Mouse (Mus musculus): ENCODE measurements at regions not wholly inside any gene's neighbourhood (a gene's known extent, or its start where the extent isn't known, plus 50 kb on each side); places are given as distances from the start of the nearest gene placed in this dataset.

- Histone ChIP-seq H3K9me3 (ENCODE audit: low read length) (no peaks in the 10 kb centered on the region), H3K4me3 (ENCODE audit: low read length) (no peak overlapping the region), H3K4me1 (ENCODE audit: insufficient read depth, low read length) (peaks cover 2% of the 10 kb centered on the region; the same call in 1 of the 2 replicates), H3K4me2 (replicated peaks; ENCODE audit: low read depth, low read length) (no peak overlapping the region), H3K27me3 (ENCODE audit: insufficient read depth, low read length) (no peaks in the 10 kb centered on the region), H3K27ac (ENCODE audit: low read length) (no peak overlapping the region), H3K9ac (replicated peaks; ENCODE audit: low read length) (no peak overlapping the region), H3K36me3 (ENCODE audit: insufficient read depth, low read length) (no peaks in the 10 kb centered on the region)
- WGBS, result 64% methylated on average over 7 of the region's 7 CpGs
- ATAC-seq (ENCODE audit: low FRiP score, low TSS enrichment), result no peak
Measured at GRCm38 (mm10) chr16:29983161-29983560, 81.0 kb upstream of the Hes1 start.

GRCm38 (mm10) chr16:29985126-29985931, 78.9 kb upstream of the Hes1 start:
- H3K4me3 ChIP-seq (ENCODE audit: low read length), result no peak overlapping the region
- no peak for ATAC-seq (ENCODE audit: low FRiP score, low TSS enrichment)

GRCm38 (mm10) chr16:29987595-29987994, 76.6 kb upstream of the Hes1 start:
- Histone ChIP-seq H3K4me2 (replicated peaks; ENCODE audit: low read depth, low read length) (no peak overlapping the region), H3K9ac (replicated peaks; ENCODE audit: low read length) (no peak overlapping the region), H3K27ac (ENCODE audit: low read length) (no peak overlapping the region), H3K4me3 (ENCODE audit: low read length) (no peak overlapping the region), H3K9me3 (ENCODE audit: low read length) (no peaks in the 10 kb centered on the region), H3K4me1 (ENCODE audit: insufficient read depth, low read length) (peaks cover 13% of the 10 kb centered on the region), H3K36me3 (ENCODE audit: insufficient read depth, low read length) (no peaks in the 10 kb centered on the region), H3K27me3 (ENCODE audit: insufficient read depth, low read length) (no peaks in the 10 kb centered on the region)
- ATAC-seq (ENCODE audit: low FRiP score, low TSS enrichment), result no peak
- 84% methylated on average over 4 of the region's 4 CpGs for WGBS

More at GRCm38 (mm10) chr16:29985126-29985931, 78.9 kb upstream of the Hes1 start:
- H3K4me1 ChIP-seq (ENCODE audit: insufficient read depth, low read length), result peaks cover 3% of the 10 kb centered on the region
- no peaks in the 10 kb centered on the region for H3K9me3 ChIP-seq (ENCODE audit: low read length)
- H3K27me3 ChIP-seq (ENCODE audit: insufficient read depth, low read length), result no peaks in the 10 kb centered on the region
- no peak overlapping the region for H3K9ac ChIP-seq (replicated peaks; ENCODE audit: low read length)
- H3K27ac ChIP-seq (ENCODE audit: low read length), result no peak overlapping the region
- WGBS, result 79% methylated on average over 11 of the region's 11 CpGs
- H3K36me3 ChIP-seq (ENCODE audit: insufficient read depth, low read length), result no peaks in the 10 kb centered on the region
- no peak overlapping the region for H3K4me2 ChIP-seq (replicated peaks; ENCODE audit: low read depth, low read length)

- no peaks in the 10 kb centered on the region for H3K9me3 ChIP-seq (ENCODE audit: low read length)
- H3K9ac ChIP-seq (replicated peaks; ENCODE audit: low read length), result no peak overlapping the region
- no peaks in the 10 kb centered on the region for H3K36me3 ChIP-seq (ENCODE audit: insufficient read depth, low read length)
- H3K4me2 ChIP-seq (replicated peaks; ENCODE audit: low read depth, low read length), result no peak overlapping the region
- WGBS, result 95% methylated on average over 6 of the region's 6 CpGs
- no peak overlapping the region for H3K4me3 ChIP-seq (ENCODE audit: low read length)
- H3K27ac ChIP-seq (ENCODE audit: low read length), result no peak overlapping the region
- H3K27me3 ChIP-seq (ENCODE audit: insufficient read depth, low read length), result no peaks in the 10 kb centered on the region
- ATAC-seq (ENCODE audit: low FRiP score, low TSS enrichment), result no peak
- H3K4me1 ChIP-seq (ENCODE audit: insufficient read depth, low read length), result peaks cover 13% of the 10 kb centered on the region
Measured at GRCm38 (mm10) chr16:29987999-29988398, 76.2 kb upstream of the Hes1 start.

- peaks cover 13% of the 10 kb centered on the region for H3K4me1 ChIP-seq (ENCODE audit: insufficient read depth, low read length)
- H3K27ac ChIP-seq (ENCODE audit: low read length), result no peak overlapping the region
- 40% methylated on average over 1 of the region's 1 CpGs for WGBS
- no peak overlapping the region for H3K4me3 ChIP-seq (ENCODE audit: low read length)
- H3K4me2 ChIP-seq (replicated peaks; ENCODE audit: low read depth, low read length), result no peak overlapping the region
- no peak overlapping the region for H3K9ac ChIP-seq (replicated peaks; ENCODE audit: low read length)
- no peaks in the 10 kb centered on the region for H3K9me3 ChIP-seq (ENCODE audit: low read length)
- H3K27me3 ChIP-seq (ENCODE audit: insufficient read depth, low read length), result no peaks in the 10 kb centered on the region
- H3K36me3 ChIP-seq (ENCODE audit: insufficient read depth, low read length), result no peaks in the 10 kb centered on the region
- ATAC-seq (ENCODE audit: low FRiP score, low TSS enrichment), result no peak
Measured at GRCm38 (mm10) chr16:29989308-29989707, 74.9 kb upstream of the Hes1 start.

- Histone ChIP-seq H3K9ac (replicated peaks; ENCODE audit: low read length) (no peak overlapping the region), H3K27me3 (ENCODE audit: insufficient read depth, low read length) (no peaks in the 10 kb centered on the region), H3K27ac (ENCODE audit: low read length) (no peak overlapping the region), H3K9me3 (ENCODE audit: low read length) (no peaks in the 10 kb centered on the region), H3K4me1 (ENCODE audit: insufficient read depth, low read length) (peaks cover 13% of the 10 kb centered on the region), H3K4me2 (replicated peaks; ENCODE audit: low read depth, low read length) (no peak overlapping the region), H3K4me3 (ENCODE audit: low read length) (no peak overlapping the region), H3K36me3 (ENCODE audit: insufficient read depth, low read length) (no peaks in the 10 kb centered on the region)
- 60% methylated on average over 3 of the region's 3 CpGs for WGBS
- ATAC-seq (ENCODE audit: low FRiP score, low TSS enrichment), result no peak
Measured at GRCm38 (mm10) chr16:29990393-29990792, 73.8 kb upstream of the Hes1 start.

GRCm38 (mm10) chr16:29990795-29991587, 73.2 kb upstream of the Hes1 start:
- H3K9ac ChIP-seq (replicated peaks; ENCODE audit: low read length), result no peak overlapping the region

GRCm38 (mm10) chr16:29991876-29992380, 72.3 kb upstream of the Hes1 start:
- Histone ChIP-seq H3K27ac (ENCODE audit: low read length) (no peak overlapping the region), H3K4me2 (replicated peaks; ENCODE audit: low read depth, low read length) (no peak overlapping the region), H3K4me1 (ENCODE audit: insufficient read depth, low read length) (peaks cover 26% of the 10 kb centered on the region), H3K36me3 (ENCODE audit: insufficient read depth, low read length) (no peaks in the 10 kb centered on the region), H3K4me3 (ENCODE audit: low read length) (no peak overlapping the region), H3K9me3 (ENCODE audit: low read length) (no peaks in the 10 kb centered on the region), H3K9ac (replicated peaks; ENCODE audit: low read length) (no peak overlapping the region), H3K27me3 (ENCODE audit: insufficient read depth, low read length) (no peaks in the 10 kb centered on the region)
- 52% methylated on average over 8 of the region's 8 CpGs for WGBS
- ATAC-seq (ENCODE audit: low FRiP score, low TSS enrichment), result no peak

More at GRCm38 (mm10) chr16:29990795-29991587, 73.2 kb upstream of the Hes1 start:
- Histone ChIP-seq H3K4me2 (replicated peaks; ENCODE audit: low read depth, low read length) (no peak overlapping the region), H3K27ac (ENCODE audit: low read length) (no peak overlapping the region), H3K36me3 (ENCODE audit: insufficient read depth, low read length) (no peaks in the 10 kb centered on the region), H3K27me3 (ENCODE audit: insufficient read depth, low read length) (no peaks in the 10 kb centered on the region), H3K4me3 (ENCODE audit: low read length) (no peak overlapping the region), H3K4me1 (ENCODE audit: insufficient read depth, low read length) (peaks cover 17% of the 10 kb centered on the region), H3K9me3 (ENCODE audit: low read length) (no peaks in the 10 kb centered on the region)
- ATAC-seq (ENCODE audit: low FRiP score, low TSS enrichment), result no peak
- WGBS, result 73% methylated on average over 9 of the region's 9 CpGs

GRCm38 (mm10) chr16:29993111-29993510, 71.1 kb upstream of the Hes1 start:
- Histone ChIP-seq H3K9me3 (ENCODE audit: low read length) (no peaks in the 10 kb centered on the region), H3K4me2 (replicated peaks; ENCODE audit: low read depth, low read length) (no peak overlapping the region), H3K36me3 (ENCODE audit: insufficient read depth, low read length) (no peaks in the 10 kb centered on the region), H3K27ac (ENCODE audit: low read length) (no peak overlapping the region), H3K9ac (replicated peaks; ENCODE audit: low read length) (no peak overlapping the region), H3K4me3 (ENCODE audit: low read length) (no peak overlapping the region), H3K27me3 (ENCODE audit: insufficient read depth, low read length) (no peaks in the 10 kb centered on the region), H3K4me1 (ENCODE audit: insufficient read depth, low read length) (peaks cover 29% of the 10 kb centered on the region)
- no peak for ATAC-seq (ENCODE audit: low FRiP score, low TSS enrichment)
- WGBS, result 80% methylated on average over 7 of the region's 7 CpGs

GRCm38 (mm10) chr16:29993535-29993934, 70.6 kb upstream of the Hes1 start:
- ATAC-seq (ENCODE audit: low FRiP score, low TSS enrichment), result no peak
- Histone ChIP-seq H3K9ac (replicated peaks; ENCODE audit: low read length) (no peak overlapping the region), H3K9me3 (ENCODE audit: low read length) (no peaks in the 10 kb centered on the region), H3K36me3 (ENCODE audit: insufficient read depth, low read length) (no peaks in the 10 kb centered on the region), H3K27me3 (ENCODE audit: insufficient read depth, low read length) (no peaks in the 10 kb centered on the region), H3K4me3 (ENCODE audit: low read length) (no peak overlapping the region), H3K27ac (ENCODE audit: low read length) (no peak overlapping the region), H3K4me2 (replicated peaks; ENCODE audit: low read depth, low read length) (no peak overlapping the region), H3K4me1 (ENCODE audit: insufficient read depth, low read length) (peaks cover 29% of the 10 kb centered on the region)
- WGBS, result 66% methylated on average over 6 of the region's 6 CpGs
